Mouse (Mus musculus) liver, embryonic 12.5 days (tissue): ENCODE data around the gene H2-Q4. TPM values are rescaled to one million over a fixed set of nuclear protein-coding genes. Genes with fewer than 3 reads are reported as not detected.
"Not testable (repeated sequence)": the region's sequence is repeated elsewhere in the genome, so short reads cannot be mapped to it uniquely, and the experiment has no call there.

Experiments
- ATAC-seq: fragments of 200-750 bp; cut with Nextera tagmentation; 2 replicates; pipeline ENCODE4 v1.8.0; 2017; ENCODE audit warnings: moderate number of reproducible peaks, mild to moderate bottlenecking, moderate library complexity
- H3K27ac ChIP-seq: fragments of 300-500 bp; sonication (generic); 2 replicates; pipeline ENCODE4 v1.5.1; 2016; ENCODE audit warnings: mild to moderate bottlenecking
- H3K27me3 ChIP-seq: fragments of 300-500 bp; sonication (generic); replicated peaks from 2 replicates; pipeline ENCODE4 v1.6.1; 2016; ENCODE audit warnings: mild to moderate bottlenecking, moderate library complexity
- H3K36me3 ChIP-seq: fragments of 300-500 bp; sonication (generic); 2 replicates; pipeline ENCODE4 v1.6.1; 2016; ENCODE audit warnings: mild to moderate bottlenecking, moderate library complexity
- H3K4me1 ChIP-seq: fragments of 300-500 bp; sonication (generic); 2 replicates; pipeline ENCODE4 v1.6.1; 2016
- H3K4me2 ChIP-seq: fragments of 300-500 bp; sonication (generic); 2 replicates; pipeline ENCODE4 v1.6.1; 2016; ENCODE audit warnings: mild to moderate bottlenecking, moderate library complexity
- H3K4me3 ChIP-seq: fragments of 300-500 bp; sonication (generic); 2 replicates; pipeline ENCODE4 v1.5.1; 2016; ENCODE audit warnings: mild to moderate bottlenecking, moderate library complexity
- H3K9ac ChIP-seq: fragments of 300-500 bp; sonication (generic); 2 replicates; pipeline ENCODE4 v1.6.1; 2016; ENCODE audit warnings: mild to moderate bottlenecking, moderate library complexity
- H3K9me3 ChIP-seq: fragments of 300-500 bp; sonication (generic); replicated peaks from 2 replicates; pipeline ENCODE4 v1.6.1; 2016; ENCODE audit warnings: mild to moderate bottlenecking, moderate library complexity
- WGBS: fragments of 180-500 bp; shearing (Covaris S2); methylation state at CpG from one replicate; pipeline ENCODE4 v1.1.7; 2016; ENCODE audit not compliant: insufficient replicate concordance; 5-methylcytosine and 5-hydroxymethylcytosine counted together
- polyA plus RNA-seq: library from polyadenylated mRNA; unstranded; fragments of >200 nt; fragmentation: Nextera tagmentation; extraction: Ambion mirVana; gene quantifications from 2 replicates; pipeline ENCODE4 v1.2.1, GENCODE M21; 2016

H2-Q4 gene
- polyA plus RNA-seq = 1.9 and 2.3 TPM in 2 replicates

DNA sequence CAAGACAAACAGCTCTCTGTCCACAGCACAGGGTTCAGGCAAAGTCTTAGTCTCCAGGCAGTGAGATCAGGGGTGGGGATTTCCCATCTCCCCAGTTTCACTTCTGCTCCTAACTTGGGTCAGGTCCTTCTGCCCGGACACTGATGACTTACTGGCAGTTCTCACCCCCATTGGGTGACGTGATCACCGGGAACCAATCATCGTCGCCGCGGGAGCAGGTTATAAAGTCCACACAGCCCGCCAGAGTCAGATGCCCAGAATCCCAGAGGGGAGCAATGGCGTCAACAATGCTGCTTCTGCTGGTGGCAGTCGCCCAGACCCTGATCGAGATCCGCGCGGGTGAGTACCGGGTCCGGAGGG lies at the start of gene H2-Q4:
TSS of gene H2-Q4 (plus strand) at position 249 of the 360 bp plus-strand sequence.
- Histone ChIP-seq H3K4me2 (peak within 1 kb of the TSS; percentile 81), H3K9ac (peak within 1 kb of the TSS; percentile 63), H3K4me3 (peak within 1 kb of the TSS; percentile 63), H3K4me1 (peaks cover 10% of the 10 kb centered on the region; the same call in 1 of the 2 replicates), H3K9me3 (no peaks in the 10 kb centered on the region), H3K36me3 (no peaks in the 10 kb centered on the region), H3K27ac (no peak within 1 kb of the TSS), H3K27me3 (peaks cover 36% of the 10 kb centered on the region)
- ATAC-seq = peak; percentile 73
- under 1% methylated on average over 16 of the region's 16 CpGs for WGBS

- H3K27ac ChIP-seq, H3K9ac ChIP-seq, H3K9me3 ChIP-seq, H3K4me1 ChIP-seq, ATAC-seq, H3K4me3 ChIP-seq, H3K36me3 ChIP-seq, H3K4me2 ChIP-seq: not testable (repeated sequence)
- WGBS = 43% methylated on average over 3 of the region's 3 CpGs
- H3K27me3 ChIP-seq = peaks cover 12% of the 10 kb centered on the region; the same call in 1 of the 2 replicates
Measured at GRCm38 (mm10) chr17:35329714-35330113, 49.7 kb upstream of the H2-Q4 start.

- 40% methylated on average over 6 of the region's 6 CpGs for WGBS
- not testable (repeated sequence) for ATAC-seq, H3K27me3 ChIP-seq, H3K4me2 ChIP-seq, H3K27ac ChIP-seq, H3K4me3 ChIP-seq, H3K9me3 ChIP-seq, H3K36me3 ChIP-seq, H3K4me1 ChIP-seq, H3K9ac ChIP-seq
Measured at GRCm38 (mm10) chr17:35331546-35331945, 47.9 kb upstream of the H2-Q4 start.

GRCm38 (mm10) chr17:35342071-35342671 lies 37.2 kb upstream of the H2-Q4 start, which contains the start of gene H2-Q2:
Gene H2-Q2 (plus strand): TSS chr17:35342242.
- Histone ChIP-seq H3K4me2 (peak within 1 kb of the TSS; percentile 60), H3K4me1 (no peaks in the 10 kb centered on the region), H3K9ac (no peak within 1 kb of the TSS), H3K27ac (no peak within 1 kb of the TSS), H3K9me3 (no peaks in the 10 kb centered on the region), H3K4me3 (peak within 1 kb of the TSS; percentile 39), H3K27me3 (peaks cover 50% of the 10 kb centered on the region), H3K36me3 (no peaks in the 10 kb centered on the region)
- no peak for ATAC-seq
- 2% methylated on average over 34 of the region's 40 CpGs for WGBS

DNA sequence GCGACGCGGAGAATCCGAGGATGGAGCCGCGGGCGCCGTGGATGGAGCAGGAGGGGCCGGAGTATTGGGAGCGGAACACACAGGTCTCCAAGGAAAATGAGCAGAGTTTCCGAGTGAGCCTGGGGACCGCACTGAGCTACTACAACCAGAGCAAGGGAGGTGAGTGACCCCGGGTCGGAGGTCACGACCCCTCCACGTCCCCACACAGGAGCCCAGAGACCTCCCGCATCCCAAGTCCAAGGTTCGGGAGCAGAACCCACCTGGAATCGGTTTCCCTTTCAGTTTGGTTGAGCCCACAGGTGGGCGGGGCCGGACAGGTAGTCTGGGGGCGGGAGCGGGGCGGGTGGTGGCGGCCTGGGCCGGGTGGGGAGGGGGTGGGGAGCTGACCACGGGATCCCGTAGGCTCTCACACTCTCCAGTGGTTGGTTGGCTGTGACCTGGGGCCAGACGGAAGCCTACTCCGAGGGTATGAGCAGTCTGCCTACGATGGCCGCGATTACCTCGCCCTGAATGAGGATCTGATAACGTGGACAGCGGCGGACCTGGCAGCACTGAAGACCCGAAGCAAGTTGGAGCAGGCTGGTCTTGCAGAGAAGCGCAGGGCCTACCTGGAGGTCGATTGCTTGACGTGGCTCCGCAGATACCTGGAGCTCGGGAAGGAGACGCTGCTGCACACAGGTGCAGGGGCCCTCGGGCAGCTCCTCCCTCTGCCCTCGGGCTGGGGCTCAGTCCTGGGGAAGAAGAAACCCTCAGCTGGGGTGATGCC lies 36.5 kb upstream of the H2-Q4 start:
- WGBS = 5% methylated on average over 38 of the region's 46 CpGs
- Histone ChIP-seq H3K27me3 (peaks cover 53% of the 10 kb centered on the region), H3K9me3 (no peaks in the 10 kb centered on the region), H3K4me1 (no peaks in the 10 kb centered on the region), H3K4me2 (peak overlapping the region; percentile 60), H3K36me3 (no peaks in the 10 kb centered on the region), H3K27ac (no peak overlapping the region), H3K4me3 (peak overlapping the region; percentile 39), H3K9ac (no peak overlapping the region)
- no peak for ATAC-seq

GRCm38 (mm10) chr17:35347659-35348058 lies 31.8 kb upstream of the H2-Q4 start:
- not testable (repeated sequence) for H3K9me3 ChIP-seq, H3K4me2 ChIP-seq, ATAC-seq, H3K9ac ChIP-seq, H3K4me3 ChIP-seq, H3K36me3 ChIP-seq, H3K27ac ChIP-seq, H3K4me1 ChIP-seq
- peaks cover 36% of the 10 kb centered on the region for H3K27me3 ChIP-seq

DNA sequence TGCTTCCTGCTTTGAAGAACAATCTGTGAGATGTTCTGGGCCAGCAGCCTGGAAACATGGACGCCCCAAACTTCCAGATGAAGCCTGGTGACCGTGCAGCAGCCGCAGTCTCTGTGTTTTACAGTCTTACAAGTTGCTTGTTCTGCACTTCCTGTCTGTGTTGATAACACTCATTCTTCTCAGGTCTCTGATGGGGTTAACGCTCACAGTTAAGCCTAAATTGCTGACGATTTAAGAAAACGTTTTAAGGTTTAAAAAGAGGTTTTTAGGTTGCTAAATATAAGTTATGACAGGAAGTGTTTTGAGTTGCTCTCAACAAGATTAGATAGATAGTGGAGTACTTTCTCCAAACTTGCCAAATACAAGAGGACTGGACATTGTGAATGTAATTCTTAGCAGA lies 26.1 kb upstream of the H2-Q4 start:
- H3K4me3 ChIP-seq, ATAC-seq, H3K4me2 ChIP-seq, H3K4me1 ChIP-seq, H3K9me3 ChIP-seq, H3K27me3 ChIP-seq, H3K36me3 ChIP-seq, H3K27ac ChIP-seq, H3K9ac ChIP-seq: not testable (repeated sequence)
- 35% methylated on average over 6 of the region's 6 CpGs for WGBS

DNA sequence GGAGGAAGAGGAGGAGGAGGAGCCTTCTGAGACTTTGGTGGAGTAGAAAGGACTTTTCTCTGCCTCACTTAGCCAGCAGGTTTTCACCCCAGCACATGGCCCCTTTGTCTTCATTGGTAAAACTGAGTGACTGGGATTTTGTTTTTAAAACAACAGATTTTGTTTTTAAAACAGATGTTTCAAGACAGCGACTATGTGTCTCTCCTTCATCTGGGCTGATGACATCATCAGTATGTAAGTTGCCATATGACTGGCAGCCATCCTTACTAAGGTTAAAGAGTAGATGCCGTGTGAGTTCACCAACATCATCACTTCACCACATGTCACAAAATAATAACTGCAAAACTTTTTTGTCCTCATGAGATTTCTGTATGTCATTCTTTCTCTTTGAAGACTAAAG lies 25.3 kb upstream of the H2-Q4 start:
- 56% methylated on average over 2 of the region's 2 CpGs for WGBS
- no peak for ATAC-seq
- H3K36me3 ChIP-seq = no peaks in the 10 kb centered on the region
- H3K4me3 ChIP-seq = no peak overlapping the region
- H3K9me3 ChIP-seq = no peaks in the 10 kb centered on the region
- peaks cover 16% of the 10 kb centered on the region for H3K27me3 ChIP-seq
- no peak overlapping the region for H3K4me2 ChIP-seq
- H3K9ac ChIP-seq = no peak overlapping the region
- no peaks in the 10 kb centered on the region for H3K4me1 ChIP-seq
- H3K27ac ChIP-seq = no peak overlapping the region

- H3K36me3 ChIP-seq = no peaks in the 10 kb centered on the region
- H3K27ac ChIP-seq = no peak overlapping the region
- H3K4me1 ChIP-seq = no peaks in the 10 kb centered on the region
- 27% methylated on average over 1 of the region's 1 CpGs for WGBS
- no peak for ATAC-seq
- H3K9me3 ChIP-seq = no peaks in the 10 kb centered on the region
- no peak overlapping the region for H3K4me2 ChIP-seq
- peaks cover 23% of the 10 kb centered on the region for H3K27me3 ChIP-seq
- no peak overlapping the region for H3K9ac ChIP-seq
- no peak overlapping the region for H3K4me3 ChIP-seq
Measured at GRCm38 (mm10) chr17:35357086-35357485, 22.3 kb upstream of the H2-Q4 start.

GRCm38 (mm10) chr17:35358763-35359469 lies 20.5 kb upstream of the H2-Q4 start:
- Histone ChIP-seq H3K9ac (0 out of 2 replicates have a peak overlapping the region, but pooled peaks have one; percentile 6), H3K36me3 (no peaks in the 10 kb centered on the region), H3K4me1 (no peaks in the 10 kb centered on the region), H3K27me3 (peaks cover 23% of the 10 kb centered on the region), H3K9me3 (peaks cover 8% of the 10 kb centered on the region; the same call in 1 of the 2 replicates), H3K4me3 (peak overlapping the region; percentile 35), H3K4me2 (peak overlapping the region; percentile 56), H3K27ac (no peak overlapping the region)
- 12% methylated on average over 38 of the region's 38 CpGs for WGBS
- ATAC-seq = no peak

DNA sequence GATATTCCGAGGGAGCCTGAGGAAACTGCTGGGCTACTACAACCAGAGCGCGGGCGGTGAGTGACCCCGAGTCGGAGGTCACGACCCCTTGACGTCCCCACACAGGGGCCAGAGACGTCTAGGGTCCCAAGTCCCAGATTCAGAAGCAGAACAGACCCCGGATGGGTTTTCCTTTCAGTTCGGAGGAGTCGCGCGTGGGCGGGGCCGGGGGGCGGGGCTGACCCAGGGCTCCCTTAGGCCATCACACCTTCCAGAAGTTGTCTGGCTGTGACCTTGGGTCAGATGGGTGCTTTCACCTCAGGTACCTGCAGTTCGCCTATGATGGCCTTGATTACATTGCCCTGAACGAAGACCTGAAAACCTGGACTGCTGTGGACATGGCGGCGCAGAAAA lies 20.0 kb upstream of the H2-Q4 start:
- peaks cover 8% of the 10 kb centered on the region; the same call in 1 of the 2 replicates for H3K9me3 ChIP-seq
- peak overlapping the region; percentile 56 for H3K4me2 ChIP-seq
- no peak overlapping the region for H3K27ac ChIP-seq
- ATAC-seq = no peak
- peaks cover 23% of the 10 kb centered on the region for H3K27me3 ChIP-seq
- H3K4me1 ChIP-seq = no peaks in the 10 kb centered on the region
- H3K9ac ChIP-seq = 0 out of 2 replicates have a peak overlapping the region, but pooled peaks have one; percentile 6
- 17% methylated on average over 21 of the region's 21 CpGs for WGBS
- peak overlapping the region; percentile 35 for H3K4me3 ChIP-seq
- H3K36me3 ChIP-seq = no peaks in the 10 kb centered on the region
